Mouse (Mus musculus): ENCODE results near the gene Zfp64. TPM values are rescaled to one million over a fixed set of nuclear protein-coding genes. Genes with fewer than 3 reads are reported as not detected.
"Not testable (repeated sequence)": the region's sequence is repeated elsewhere in the genome, so short reads cannot be mapped to it uniquely, and the experiment has no call there.

The Zfp64 gene
- polyA plus RNA-seq, 1 experiment from 2014 or later = 12.9 TPM

- Histone ChIP-seq H3K9ac (ENCODE audit: low read depth, low read length) (no peak overlapping the region), H3K4me2 (replicated peaks; ENCODE audit: low read depth) (no peak overlapping the region), H3K4me3 (ENCODE audit: low read depth, low read length) (no peak overlapping the region), H3K36me3 (ENCODE audit: control insufficient read depth, insufficient read depth) (no peaks in the 10 kb centered on the region), H3K27me3 (replicated peaks; ENCODE audit: control insufficient read depth, insufficient read depth, low read length) (no peaks in the 10 kb centered on the region), H3K4me1 (replicated peaks; ENCODE audit: control insufficient read depth, insufficient read depth, low read length) (no peaks in the 10 kb centered on the region), H3K27ac (ENCODE audit: low read depth, low read length) (no peak overlapping the region), H3K9me3 (ENCODE audit: control insufficient read depth) (no peaks in the 10 kb centered on the region)
- TF ChIP-seq CTCF (IDR thresholded peaks at IDR 0.05; ENCODE audit: low read depth) = no peak
- 25% methylated on average over 1 of the region's 1 CpGs for WGBS
- ATAC-seq = no peak
Measured at GRCm38 (mm10) chr2:168854777-168855176, 100.6 kb downstream of the Zfp64 start.

GRCm38 (mm10) chr2:168853869-168854268 is 101.5 kb downstream of the Zfp64 start:
- H3K27ac ChIP-seq (ENCODE audit: low read depth, low read length); H3K9me3 ChIP-seq (ENCODE audit: control insufficient read depth); H3K27me3 ChIP-seq (replicated peaks; ENCODE audit: control insufficient read depth, insufficient read depth, low read length); H3K4me1 ChIP-seq (replicated peaks; ENCODE audit: control insufficient read depth, insufficient read depth, low read length); H3K9ac ChIP-seq (ENCODE audit: low read depth, low read length); H3K36me3 ChIP-seq (ENCODE audit: control insufficient read depth, insufficient read depth); H3K4me3 ChIP-seq (ENCODE audit: low read depth, low read length); ATAC-seq; H3K4me2 ChIP-seq (replicated peaks; ENCODE audit: low read depth): not testable (repeated sequence)
- WGBS = 87% methylated on average over 11 of the region's 13 CpGs

- Histone ChIP-seq H3K4me2 (replicated peaks; ENCODE audit: low read depth) (no peak overlapping the region), H3K4me1 (replicated peaks; ENCODE audit: control insufficient read depth, insufficient read depth, low read length) (no peaks in the 10 kb centered on the region), H3K9me3 (ENCODE audit: control insufficient read depth) (no peaks in the 10 kb centered on the region), H3K4me3 (ENCODE audit: low read depth, low read length) (no peak overlapping the region), H3K9ac (ENCODE audit: low read depth, low read length) (no peak overlapping the region), H3K27me3 (replicated peaks; ENCODE audit: control insufficient read depth, insufficient read depth, low read length) (no peaks in the 10 kb centered on the region), H3K27ac (ENCODE audit: low read depth, low read length) (no peak overlapping the region), H3K36me3 (ENCODE audit: control insufficient read depth, insufficient read depth) (no peaks in the 10 kb centered on the region)
- TF ChIP-seq CTCF (IDR thresholded peaks at IDR 0.05; ENCODE audit: low read depth) = no peak
- no peak for ATAC-seq
- 57% methylated on average over 10 of the region's 10 CpGs for WGBS
Measured at GRCm38 (mm10) chr2:168851545-168851944, 103.8 kb downstream of the Zfp64 start.

- Histone ChIP-seq H3K27me3 (replicated peaks; ENCODE audit: control insufficient read depth, insufficient read depth, low read length) (no peaks in the 10 kb centered on the region; the same call in 1 of the 2 replicates), H3K36me3 (ENCODE audit: control insufficient read depth, insufficient read depth) (no peaks in the 10 kb centered on the region), H3K27ac (ENCODE audit: low read depth, low read length) (no peak overlapping the region), H3K9ac (ENCODE audit: low read depth, low read length) (no peak overlapping the region), H3K4me2 (replicated peaks; ENCODE audit: low read depth) (no peak overlapping the region), H3K4me3 (ENCODE audit: low read depth, low read length) (no peak overlapping the region), H3K4me1 (replicated peaks; ENCODE audit: control insufficient read depth, insufficient read depth, low read length) (no peaks in the 10 kb centered on the region), H3K9me3 (ENCODE audit: control insufficient read depth) (no peaks in the 10 kb centered on the region)
- TF ChIP-seq CTCF (IDR thresholded peaks at IDR 0.05; ENCODE audit: low read depth) = no peak
- 94% methylated on average over 3 of the region's 3 CpGs for WGBS
- ATAC-seq = no peak
Measured at GRCm38 (mm10) chr2:168848553-168848952, 106.8 kb downstream of the Zfp64 start.

GRCm38 (mm10) chr2:168846180-168846720 is 109.1 kb downstream of the Zfp64 start:
- H3K9me3 ChIP-seq (ENCODE audit: control insufficient read depth) = no peaks in the 10 kb centered on the region
- no peaks in the 10 kb centered on the region for H3K4me1 ChIP-seq (replicated peaks; ENCODE audit: control insufficient read depth, insufficient read depth, low read length)
- no peak overlapping the region for H3K9ac ChIP-seq (ENCODE audit: low read depth, low read length)
- no peak for TF ChIP-seq CTCF (IDR thresholded peaks at IDR 0.05; ENCODE audit: low read depth)
- H3K4me2 ChIP-seq (replicated peaks; ENCODE audit: low read depth) = no peak overlapping the region
- WGBS = 64% methylated on average over 7 of the region's 7 CpGs
- no peak overlapping the region for H3K4me3 ChIP-seq (ENCODE audit: low read depth, low read length)
- H3K27me3 ChIP-seq (replicated peaks; ENCODE audit: control insufficient read depth, insufficient read depth, low read length) = peaks cover 18% of the 10 kb centered on the region; the same call in 1 of the 2 replicates
- H3K36me3 ChIP-seq (ENCODE audit: control insufficient read depth, insufficient read depth) = no peaks in the 10 kb centered on the region
- no peak for ATAC-seq
- no peak overlapping the region for H3K27ac ChIP-seq (ENCODE audit: low read depth, low read length)

Other genes starting within 250 kb of the Zfp64 start
- gene Atp9a, start 213.2 kb downstream of the Zfp64 start, polyA plus RNA-seq (2015; fragmentation: Nextera tagmentation; extraction: Ambion mirVana) = 34.0 and 36.7 TPM in 2 replicates
- 0.08 and 0.55 TPM in 2 replicates for gene Sall4, start 187.6 kb downstream of the Zfp64 start, polyA plus RNA-seq (2015; fragmentation: Nextera tagmentation; extraction: Ambion mirVana)